Mouse (Mus musculus): ENCODE results near the gene Gart.
A peak's percentile ranks its signal among the peaks of the same experiment; 100 is the strongest.

The Gart gene

GRCm38 (mm10) chr16:91646681-91647419 lies at the start of gene Gart:
Gart (minus strand) TSS chr16:91646952.
- peak; percentile 83 for DNase-seq (ENCODE audit: low read depth, low spot score)

- no peak for DNase-seq (ENCODE audit: low read depth, low spot score)
Measured at GRCm38 (mm10) chr16:91695108-91695755, 48.5 kb upstream of the Gart start.

- DNase-seq (ENCODE audit: low read depth, low spot score), result peak; percentile 63
Measured at GRCm38 (mm10) chr16:91694455-91695084, 47.8 kb upstream of the Gart start.

- no peak for DNase-seq (ENCODE audit: low read depth, low spot score)
Measured at GRCm38 (mm10) chr16:91689791-91690190, 43.0 kb upstream of the Gart start.

GRCm38 (mm10) chr16:91688619-91689334 lies 42.0 kb upstream of the Gart start, which contains the start of gene Donson:
Donson (minus strand) TSS chr16:91688770.
- DNase-seq (ENCODE audit: low read depth, low spot score), result peak; percentile 85

- no peak for DNase-seq (ENCODE audit: low read depth, low spot score)
Measured at GRCm38 (mm10) chr16:91688023-91688618, 41.4 kb upstream of the Gart start.

- no peak for DNase-seq (ENCODE audit: low read depth, low spot score)
Measured at GRCm38 (mm10) chr16:91686369-91686768, 39.6 kb upstream of the Gart start.

GRCm38 (mm10) chr16:91685526-91685925 lies 38.8 kb upstream of the Gart start:
- DNase-seq (ENCODE audit: low read depth, low spot score), result no peak

GRCm38 (mm10) chr16:91680656-91681055 lies 33.9 kb upstream of the Gart start:
- DNase-seq (ENCODE audit: low read depth, low spot score), result no peak

- DNase-seq (ENCODE audit: low read depth, low spot score), result no peak
Measured at GRCm38 (mm10) chr16:91678147-91678911, 31.6 kb upstream of the Gart start.

GRCm38 (mm10) chr16:91674500-91674899 lies 27.7 kb upstream of the Gart start:
- no peak for DNase-seq (ENCODE audit: low read depth, low spot score)

- no peak for DNase-seq (ENCODE audit: low read depth, low spot score)
Measured at GRCm38 (mm10) chr16:91663795-91664194, 17.0 kb upstream of the Gart start.

GRCm38 (mm10) chr16:91662336-91662735 lies 15.6 kb upstream of the Gart start:
- no peak for DNase-seq (ENCODE audit: low read depth, low spot score)

GRCm38 (mm10) chr16:91661397-91661796 lies 14.6 kb upstream of the Gart start:
- no peak for DNase-seq (ENCODE audit: low read depth, low spot score)

GRCm38 (mm10) chr16:91659798-91660197 lies 13.0 kb upstream of the Gart start:
- no peak for DNase-seq (ENCODE audit: low read depth, low spot score)

GRCm38 (mm10) chr16:91658471-91658870 lies 11.7 kb upstream of the Gart start:
- no peak for DNase-seq (ENCODE audit: low read depth, low spot score)

- DNase-seq (ENCODE audit: low read depth, low spot score), result no peak
Measured at GRCm38 (mm10) chr16:91657285-91657684, 10.5 kb upstream of the Gart start.

GRCm38 (mm10) chr16:91655285-91655684 lies 8.5 kb upstream of the Gart start:
- DNase-seq (ENCODE audit: low read depth, low spot score), result no peak

GRCm38 (mm10) chr16:91652191-91652590 lies 5.4 kb upstream of the Gart start:
- no peak for DNase-seq (ENCODE audit: low read depth, low spot score)

- no peak for DNase-seq (ENCODE audit: low read depth, low spot score)
Measured at GRCm38 (mm10) chr16:91649781-91650180, 3.0 kb upstream of the Gart start.

GRCm38 (mm10) chr16:91649246-91649645 lies 2.5 kb upstream of the Gart start:
- no peak for DNase-seq (ENCODE audit: low read depth, low spot score)

Measured in embryo, embryonic 11.5 days (tissue).